ENCODE assay signal across 8 mouse cellular contexts in the genomic region with DNA sequence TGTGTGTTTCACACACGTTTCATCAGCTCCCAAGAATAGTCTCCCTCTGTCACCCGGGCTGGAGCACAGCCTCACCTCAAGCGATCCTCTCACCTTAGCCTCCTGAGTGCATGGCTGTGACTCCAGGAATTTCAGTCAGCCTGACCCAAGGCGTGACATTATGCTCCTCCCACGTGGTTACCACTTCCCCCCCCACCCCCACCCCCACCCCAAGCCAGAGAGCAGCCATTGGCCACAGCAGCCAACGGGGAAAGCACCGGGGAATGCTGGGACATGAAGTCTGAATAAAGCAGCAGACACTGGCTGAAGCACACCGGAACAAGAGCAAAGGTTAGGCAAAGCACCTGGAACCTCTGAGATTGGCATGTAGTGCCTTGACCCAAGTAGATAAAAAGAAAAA. TPM values are rescaled to one million over a fixed set of nuclear protein-coding genes. Genes with fewer than 3 reads are reported as not detected.
DNase-seq lines count a peak whose midpoint lies in the region; ATAC-seq and TF ChIP-seq lines count a peak whose summit lies in the region.

No protein-coding gene starts in this region.

- H3K9me3 ChIP-seq in MEL (replicated peaks; ENCODE audit: insufficient read depth, low read length) = no peaks in the 10 kb centered on the region
- H3K9me3 ChIP-seq in hindbrain, embryonic 13.5 days = no peaks in the 10 kb centered on the region
- no peaks in the 10 kb centered on the region for H3K9me3 ChIP-seq in neural tube, embryonic 14.5 days (ENCODE audit: control insufficient read depth, low read length)

- TF ChIP-seq POLR2A in MEL (IDR thresholded peaks at IDR 0.05; ENCODE audit: control insufficient read depth in 1 of 2, insufficient read depth in 1 of 2, low read depth in 1 of 2, low read length in 2 of 2, poor library complexity in 1 of 2) = 0 out of 4 replicates have a peak, but pooled peaks of 1 of the 2 experiments have one; percentile 36

- peak overlapping the region; percentile 34; the same call in 1 of the 2 replicates for H3K4me2 ChIP-seq in hindbrain, embryonic 13.5 days
- H3K4me2 ChIP-seq in neural tube, embryonic 14.5 days (ENCODE audit: low read depth, low read length) = 0 out of 2 replicates have a peak overlapping the region, but pooled peaks have one; percentile 11

- no peaks in the 10 kb centered on the region; a peak in 1 of 4 replicates for H3K36me3 ChIP-seq in MEL (ENCODE audit: control insufficient read depth in 1 of 2, insufficient read depth in 2 of 2, low read length in 2 of 2)
- H3K36me3 ChIP-seq in hindbrain, embryonic 13.5 days = no peaks in the 10 kb centered on the region
- H3K36me3 ChIP-seq in neural tube, embryonic 14.5 days (ENCODE audit: control insufficient read depth, insufficient read depth, low read length) = no peaks in the 10 kb centered on the region

- H3K4me1 ChIP-seq in MEL (ENCODE audit: control insufficient read depth in 1 of 2, insufficient read depth in 2 of 2, low read length in 2 of 2) = peaks cover 0 to 5% of the 10 kb centered on the region in 2 experiments; a peak in 1 of 4 replicates
- H3K4me1 ChIP-seq in hindbrain, embryonic 13.5 days (replicated peaks) = no peaks in the 10 kb centered on the region
- H3K4me1 ChIP-seq in neural tube, embryonic 14.5 days (ENCODE audit: control insufficient read depth, insufficient read depth, low read length) = no peaks in the 10 kb centered on the region

- H3K9ac ChIP-seq in MEL (ENCODE audit: control insufficient read depth, low read depth, low read length, poor library complexity, severe bottlenecking) = peak overlapping the region; percentile 62
- H3K9ac ChIP-seq in hindbrain, embryonic 13.5 days = no peak overlapping the region
- H3K9ac ChIP-seq in neural tube, embryonic 14.5 days (replicated peaks; ENCODE audit: low read depth, low read length) = no peak overlapping the region

- 42% methylated on average over 8 of the region's 8 CpGs for WGBS in hindbrain, embryonic 13.5 days
- 42% methylated on average over 8 of the region's 8 CpGs for WGBS in neural tube, embryonic 14.5 days

- H3K27me3 ChIP-seq in MEL (ENCODE audit: control insufficient read depth in 1 of 2, insufficient read depth in 2 of 2, low read length in 2 of 2) = no peaks in the 10 kb centered on the region
- no peaks in the 10 kb centered on the region for H3K27me3 ChIP-seq in hindbrain, embryonic 13.5 days
- H3K27me3 ChIP-seq in neural tube, embryonic 14.5 days (ENCODE audit: control insufficient read depth, insufficient read depth, low read length) = no peaks in the 10 kb centered on the region

- no peak for TF ChIP-seq CTCF in MEL (IDR thresholded peaks at IDR 0.05 in 2 of 3, conservative IDR thresholded peaks at IDR 0.05 in 1 of 3; ENCODE audit: control insufficient read depth in 1 of 3, insufficient read depth in 1 of 3, low read depth in 2 of 3, low read length in 3 of 3, poor library complexity in 1 of 3, severe bottlenecking in 1 of 3)

- TF ChIP-seq RAD21 in MEL (IDR thresholded peaks at IDR 0.05; ENCODE audit: low read depth, low read length) = no peak

- DNase-seq in MEL (ENCODE audit: low read depth, low spot score) (peak; percentile 77), liver (peak; percentile 80)
- peak; percentile 52 for DNase-seq in embryo, embryonic 9.5 days (ENCODE audit: extremely low spot score)
- no peak for DNase-seq in left cerebral cortex, adult 11 months (ENCODE audit: low spot score)
- no peak for DNase-seq in right cerebral cortex, postnatal 25 days
- no peak for DNase-seq in cerebellum, postnatal 25 days

- H3K4me3 ChIP-seq in MEL (ENCODE audit: control insufficient read depth in 1 of 2, insufficient read depth in 1 of 2, low read depth in 2 of 2, low read length in 2 of 2) = peak overlapping the region; percentile 59 to 65
- 0 out of 2 replicates have a peak overlapping the region, but pooled peaks have one; percentile 15 for H3K4me3 ChIP-seq in hindbrain, embryonic 13.5 days
- no peak overlapping the region for H3K4me3 ChIP-seq in neural tube, embryonic 14.5 days (ENCODE audit: low read depth, low read length)

- H3K27ac ChIP-seq in MEL (ENCODE audit: control insufficient read depth, low read depth, low read length) = no peak overlapping the region
- H3K27ac ChIP-seq in hindbrain, embryonic 13.5 days = no peak overlapping the region
- H3K27ac ChIP-seq in neural tube, embryonic 14.5 days (ENCODE audit: low read depth, low read length) = no peak overlapping the region

- no peaks in the 10 kb centered on the region for H3K79me2 ChIP-seq in MEL (ENCODE audit: control insufficient read depth, insufficient read depth, low read length, poor library complexity)

- TF ChIP-seq EP300 in MEL (IDR thresholded peaks at IDR 0.05; ENCODE audit: low read depth in 1 of 2, low read length in 2 of 2) = no peak

- peak; percentile 54; the same call in 1 of the 2 replicates for ATAC-seq in hindbrain, embryonic 13.5 days (ENCODE audit: low FRiP score)
- ATAC-seq in neural tube, embryonic 14.5 days (ENCODE audit: low read depth) = 0 out of 2 replicates have a peak, but pooled peaks have one; percentile 54

TF ChIP-seq in MEL, 35 proteins besides CTCF, POLR2A, EP300 and RAD21:
- no peak for TF ChIP-seq USF1 (IDR thresholded peaks at IDR 0.05; ENCODE audit: low read depth, low read length)
- peak; percentile 82 for TF ChIP-seq HCFC1 (IDR thresholded peaks at IDR 0.05; ENCODE audit: low read depth, low read length)
- peak; percentile 56; the same call in 1 of the 2 replicates for TF ChIP-seq MXI1 (IDR thresholded peaks at IDR 0.05; ENCODE audit: low read depth, low read length)
- 0 out of 2 replicates have a peak, but pooled peaks have one; percentile 33 for TF ChIP-seq MAX (IDR thresholded peaks at IDR 0.05; ENCODE audit: low read length)

RNA-seq across cellular contexts. Expression of a gene that starts 21.5 kb away (rescaled TPM):
- total RNA-seq in MEL (2012; rRNA removed) = not detected in 2 replicates
- not detected for polyA plus RNA-seq in MEL (2012; ENCODE audit: insufficient read depth in 1 of 2, insufficient read length in 2 of 2, low read depth in 1 of 2, low replicate concordance in 2 of 2, missing spikeins in 1 of 2)
- polyA plus RNA-seq in hindbrain, embryonic 13.5 days (2015; fragmentation: Nextera tagmentation; extraction: Ambion mirVana) = 0.12 TPM in 1 of 2 replicates, not detected in the other
- polyA plus RNA-seq in neural tube, embryonic 14.5 days (2014; fragmentation: Nextera tagmentation; extraction: Ambion mirVana) = not detected in 2 replicates

RNA-seq across cellular contexts. Expression of a gene that starts 47.3 kb away (rescaled TPM):
- 3.2 and 8.3 TPM in 2 replicates for total RNA-seq in MEL (2012; rRNA removed)
- polyA plus RNA-seq in MEL (2012; ENCODE audit: insufficient read depth in 1 of 2, insufficient read length in 2 of 2, low read depth in 1 of 2, low replicate concordance in 2 of 2, missing spikeins in 1 of 2) = 10 to 100 TPM in 1 of 2 experiments, not detected in 1; 21.2 TPM
- 22.8 and 27.7 TPM in 2 replicates for polyA plus RNA-seq in hindbrain, embryonic 13.5 days (2015; fragmentation: Nextera tagmentation; extraction: Ambion mirVana)
- 32.7 and 42.9 TPM in 2 replicates for polyA plus RNA-seq in neural tube, embryonic 14.5 days (2014; fragmentation: Nextera tagmentation; extraction: Ambion mirVana)

Comparison
In these comparisons a context has a peak if more than half of its experiments do, and no peak if none do; other contexts are left out.
1. DNase-seq: peak in MEL (single experiment), embryo, embryonic 9.5 days (single experiment) and liver (single experiment); none in left cerebral cortex, adult 11 months (single experiment), right cerebral cortex, postnatal 25 days (single experiment) and cerebellum, postnatal 25 days (0 of 2).